Mouse (Mus musculus): ENCODE measurements around the gene Fbxw10. TPM values are rescaled to one million over a fixed set of nuclear protein-coding genes. Genes with fewer than 3 reads are reported as not detected.
A peak's percentile ranks its signal among the peaks of the same experiment; 100 is the strongest.

Gene Fbxw10
- total and polyA plus RNA-seq, 2 experiments from 2014 or later = 0.26 TPM; not detected in 1

DNA sequence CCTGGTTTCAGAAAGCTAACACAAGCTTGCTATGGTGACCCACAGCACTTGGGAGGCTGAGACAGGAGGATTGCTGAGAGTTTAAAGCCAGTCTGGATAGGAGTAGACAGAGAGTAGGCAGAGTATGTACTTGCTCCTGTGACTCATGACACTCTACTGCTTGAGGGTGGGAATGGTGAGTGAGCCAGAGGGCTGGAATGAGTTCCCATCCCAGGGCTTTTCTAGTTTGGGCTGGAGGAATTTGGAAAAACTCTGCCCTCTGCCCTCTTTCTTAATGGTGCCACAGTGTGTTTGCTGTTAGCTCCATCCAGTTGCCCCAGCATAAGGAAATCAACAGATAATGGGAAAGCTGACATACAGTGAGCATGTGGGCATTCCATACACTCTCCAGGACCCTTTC lies 15.0 kb upstream of the Fbxw10 start:
- ATAC-seq (ENCODE audit: insufficient read depth, low read depth) (no peak), DNase-seq (ENCODE audit: low spot score) (no peak)
- no peaks in the 10 kb centered on the region for H3K4me1 ChIP-seq (ENCODE audit: control insufficient read depth, insufficient read depth)
- H3K4me3 ChIP-seq (ENCODE audit: low read depth, low read length) = no peak overlapping the region
- peaks cover 17% of the 10 kb centered on the region for H3K36me3 ChIP-seq (replicated peaks; ENCODE audit: control insufficient read depth, insufficient read depth, low read length)
- H3K4me2 ChIP-seq (ENCODE audit: low read depth, low read length) = no peak overlapping the region
- H3K9ac ChIP-seq (replicated peaks; ENCODE audit: low read depth, low read length) = no peak overlapping the region
- no peaks in the 10 kb centered on the region for H3K9me3 ChIP-seq (replicated peaks; ENCODE audit: control insufficient read depth, low read length)
- no peaks in the 10 kb centered on the region for H3K27me3 ChIP-seq (ENCODE audit: control insufficient read depth, insufficient read depth, low read length)
- TF ChIP-seq CTCF (IDR thresholded peaks at IDR 0.05; ENCODE audit: low read depth) (no peak), EP300 (IDR thresholded peaks at IDR 0.05; ENCODE audit: low read depth) (no peak)
- H3K27ac ChIP-seq (ENCODE audit: low read depth) = no peak overlapping the region

DNA sequence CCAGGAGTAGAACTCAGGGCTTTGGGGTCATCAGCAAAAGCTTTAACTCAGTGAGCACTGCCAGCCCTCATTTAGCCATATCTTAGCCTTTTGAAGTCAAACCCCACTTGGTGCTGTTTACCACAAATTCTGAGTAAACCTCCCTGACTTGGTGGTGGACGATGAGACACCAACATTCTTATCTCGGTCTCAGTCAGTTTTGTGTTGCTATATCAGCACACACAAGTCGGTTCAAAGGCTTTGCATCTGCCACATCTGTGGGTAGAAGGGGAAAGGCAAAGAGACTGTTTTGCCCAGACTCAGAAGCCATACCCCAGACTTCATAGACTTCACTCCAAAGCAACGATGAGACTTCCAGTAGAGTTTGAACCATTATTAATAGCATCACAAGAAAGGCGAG lies 2.3 kb upstream of the Fbxw10 start:
- WGBS = 76% methylated on average over 5 of the region's 5 CpGs
- Histone ChIP-seq H3K4me2 (ENCODE audit: low read depth, low read length) (no peak overlapping the region), H3K27ac (ENCODE audit: low read depth) (no peak overlapping the region), H3K9ac (replicated peaks; ENCODE audit: low read depth, low read length) (no peak overlapping the region), H3K4me1 (ENCODE audit: control insufficient read depth, insufficient read depth) (no peaks in the 10 kb centered on the region), H3K4me3 (ENCODE audit: low read depth, low read length) (no peak overlapping the region), H3K9me3 (replicated peaks; ENCODE audit: control insufficient read depth, low read length) (no peaks in the 10 kb centered on the region), H3K27me3 (ENCODE audit: control insufficient read depth, insufficient read depth, low read length) (no peaks in the 10 kb centered on the region), H3K36me3 (replicated peaks; ENCODE audit: control insufficient read depth, insufficient read depth, low read length) (peaks cover 15% of the 10 kb centered on the region; the same call in 1 of the 2 replicates)
- ATAC-seq (ENCODE audit: insufficient read depth, low read depth) (no peak), DNase-seq (ENCODE audit: low spot score) (no peak)
- no peak for TF ChIP-seq EP300 (IDR thresholded peaks at IDR 0.05; ENCODE audit: low read depth)
- TF ChIP-seq CTCF (IDR thresholded peaks at IDR 0.05; ENCODE audit: low read depth) = no peak

DNA sequence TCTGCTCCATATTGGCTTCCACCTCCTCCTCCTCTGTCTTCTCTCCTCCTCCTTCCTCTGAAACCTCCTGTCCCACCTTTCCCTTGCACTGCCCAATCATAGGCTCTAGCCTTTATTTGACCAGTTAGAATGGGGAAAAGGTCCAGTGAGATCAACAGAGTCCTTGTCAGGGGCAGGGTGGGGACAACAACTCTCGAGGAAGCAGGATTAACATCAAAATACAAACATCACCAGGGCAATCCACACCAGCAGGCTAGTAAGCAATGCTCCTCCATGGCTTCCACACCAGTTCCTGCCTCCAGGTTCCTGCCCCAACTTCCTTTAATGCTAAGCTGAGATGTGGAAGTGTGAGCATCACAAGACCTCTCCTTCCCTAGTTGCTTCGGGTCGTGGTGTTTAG lies 1.1 kb upstream of the Fbxw10 start:
- 57% methylated on average over 3 of the region's 3 CpGs for WGBS
- Histone ChIP-seq H3K4me3 (ENCODE audit: low read depth, low read length) (no peak overlapping the region), H3K9me3 (replicated peaks; ENCODE audit: control insufficient read depth, low read length) (no peaks in the 10 kb centered on the region), H3K4me1 (ENCODE audit: control insufficient read depth, insufficient read depth) (no peaks in the 10 kb centered on the region), H3K36me3 (replicated peaks; ENCODE audit: control insufficient read depth, insufficient read depth, low read length) (peaks cover 10% of the 10 kb centered on the region; the same call in 1 of the 2 replicates), H3K27ac (ENCODE audit: low read depth) (no peak overlapping the region), H3K27me3 (ENCODE audit: control insufficient read depth, insufficient read depth, low read length) (no peaks in the 10 kb centered on the region), H3K9ac (replicated peaks; ENCODE audit: low read depth, low read length) (no peak overlapping the region), H3K4me2 (ENCODE audit: low read depth, low read length) (no peak overlapping the region)
- no peak for ATAC-seq (ENCODE audit: insufficient read depth, low read depth)
- TF ChIP-seq CTCF (IDR thresholded peaks at IDR 0.05; ENCODE audit: low read depth) = no peak
- TF ChIP-seq EP300 (IDR thresholded peaks at IDR 0.05; ENCODE audit: low read depth) = no peak
- no peak for DNase-seq (ENCODE audit: low spot score)

DNA sequence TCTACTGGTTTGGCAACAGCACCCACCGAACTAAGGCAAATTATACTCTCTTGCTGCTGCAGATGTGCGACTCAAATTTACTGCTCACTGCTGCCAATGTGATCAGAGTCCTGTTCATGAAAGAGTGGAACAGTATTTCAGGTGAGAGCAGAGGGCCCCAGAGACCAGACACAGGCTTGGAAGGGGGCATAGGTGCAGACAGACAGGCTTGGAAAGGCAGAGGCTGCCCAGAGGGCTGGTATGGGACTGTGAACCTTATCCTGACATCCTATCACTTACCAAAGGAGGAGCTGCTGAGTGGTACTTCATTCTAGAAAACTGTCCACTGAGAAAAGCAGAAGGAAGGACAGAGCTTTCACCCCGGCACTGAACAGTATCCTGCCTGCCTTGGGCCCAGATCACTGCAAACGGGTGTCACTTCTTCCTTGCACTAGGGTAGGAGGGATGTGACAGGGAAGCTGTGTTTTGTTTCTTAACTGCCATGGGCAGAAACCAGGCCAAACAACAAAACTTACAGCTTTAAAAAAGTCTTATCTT lies 854 bp downstream of the Fbxw10 start:
- Histone ChIP-seq H3K4me2 (ENCODE audit: low read depth, low read length) (no peak overlapping the region), H3K4me3 (ENCODE audit: low read depth, low read length) (peak overlapping the region; percentile 3; the same call in 1 of the 2 replicates), H3K9ac (replicated peaks; ENCODE audit: low read depth, low read length) (no peak overlapping the region; the same call in 1 of the 2 replicates), H3K27ac (ENCODE audit: low read depth) (no peak overlapping the region), H3K27me3 (ENCODE audit: control insufficient read depth, insufficient read depth, low read length) (no peaks in the 10 kb centered on the region), H3K4me1 (ENCODE audit: control insufficient read depth, insufficient read depth) (no peaks in the 10 kb centered on the region), H3K9me3 (replicated peaks; ENCODE audit: control insufficient read depth, low read length) (no peaks in the 10 kb centered on the region), H3K36me3 (replicated peaks; ENCODE audit: control insufficient read depth, insufficient read depth, low read length) (no peaks in the 10 kb centered on the region)
- DNase-seq (ENCODE audit: low spot score) = no peak
- WGBS = 65% methylated on average over 4 of the region's 4 CpGs
- TF ChIP-seq EP300 (IDR thresholded peaks at IDR 0.05; ENCODE audit: low read depth) = no peak
- TF ChIP-seq CTCF (IDR thresholded peaks at IDR 0.05; ENCODE audit: low read depth) = no peak
- ATAC-seq (ENCODE audit: insufficient read depth, low read depth) = no peak

DNA sequence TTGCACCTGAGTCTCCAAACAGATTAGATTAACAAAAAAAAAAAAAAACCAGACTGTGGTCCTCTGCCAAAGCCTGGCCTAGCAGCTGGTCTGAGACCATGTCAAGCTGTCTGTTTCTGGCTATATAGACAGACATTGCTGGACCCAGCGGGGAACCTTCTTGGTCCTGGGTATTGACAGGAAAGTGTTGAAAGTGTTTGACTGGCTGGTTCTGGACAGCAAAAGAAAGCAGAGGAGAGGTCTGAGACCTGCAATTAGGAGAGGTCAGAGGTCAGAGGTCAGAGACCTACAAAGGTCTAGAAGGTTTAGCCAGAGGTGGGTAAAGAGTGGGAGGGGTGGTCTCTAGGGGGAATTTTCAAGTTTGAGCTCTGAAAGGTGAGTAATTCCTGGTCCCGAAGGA lies 1.4 kb downstream of the Fbxw10 start:
- Histone ChIP-seq H3K27ac (ENCODE audit: low read depth) (no peak overlapping the region), H3K27me3 (ENCODE audit: control insufficient read depth, insufficient read depth, low read length) (no peaks in the 10 kb centered on the region), H3K36me3 (replicated peaks; ENCODE audit: control insufficient read depth, insufficient read depth, low read length) (no peaks in the 10 kb centered on the region), H3K9ac (replicated peaks; ENCODE audit: low read depth, low read length) (no peak overlapping the region), H3K4me2 (ENCODE audit: low read depth, low read length) (no peak overlapping the region), H3K4me1 (ENCODE audit: control insufficient read depth, insufficient read depth) (no peaks in the 10 kb centered on the region), H3K9me3 (replicated peaks; ENCODE audit: control insufficient read depth, low read length) (no peaks in the 10 kb centered on the region), H3K4me3 (ENCODE audit: low read depth, low read length) (no peak overlapping the region)
- WGBS = 64% methylated on average over 2 of the region's 2 CpGs
- TF ChIP-seq CTCF (IDR thresholded peaks at IDR 0.05; ENCODE audit: low read depth) = no peak
- TF ChIP-seq EP300 (IDR thresholded peaks at IDR 0.05; ENCODE audit: low read depth) = no peak
- no peak for ATAC-seq (ENCODE audit: insufficient read depth, low read depth)
- no peak for DNase-seq (ENCODE audit: low spot score)

DNA sequence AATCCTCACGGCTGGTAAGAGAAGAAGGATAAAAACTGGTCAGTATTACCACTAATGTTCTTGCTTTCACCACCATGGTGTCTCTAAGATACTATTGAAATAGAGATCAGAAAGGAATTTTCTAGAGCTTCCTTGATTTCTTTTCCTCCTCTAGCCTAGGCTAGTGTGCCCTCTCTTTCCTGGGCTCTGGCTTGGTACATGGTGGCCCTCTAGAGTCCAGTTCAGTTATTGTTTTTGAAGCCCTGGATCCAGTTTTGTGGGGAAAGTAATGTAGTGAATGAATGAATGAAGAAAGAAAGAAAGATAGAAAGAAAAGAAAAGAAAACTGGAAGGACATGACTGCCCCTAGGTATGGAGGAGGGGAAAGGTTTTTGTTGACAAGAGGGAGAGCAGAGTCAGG lies 4.3 kb downstream of the Fbxw10 start:
- no peaks in the 10 kb centered on the region for H3K4me1 ChIP-seq (ENCODE audit: control insufficient read depth, insufficient read depth)
- H3K9ac ChIP-seq (replicated peaks; ENCODE audit: low read depth, low read length) = no peak overlapping the region
- no peaks in the 10 kb centered on the region for H3K36me3 ChIP-seq (replicated peaks; ENCODE audit: control insufficient read depth, insufficient read depth, low read length)
- ATAC-seq (ENCODE audit: insufficient read depth, low read depth) (no peak), DNase-seq (ENCODE audit: low spot score) (peak; percentile 40)
- WGBS = 64% methylated on average over 1 of the region's 1 CpGs
- no peak overlapping the region for H3K4me3 ChIP-seq (ENCODE audit: low read depth, low read length)
- H3K9me3 ChIP-seq (replicated peaks; ENCODE audit: control insufficient read depth, low read length) = no peaks in the 10 kb centered on the region
- TF ChIP-seq EP300 (IDR thresholded peaks at IDR 0.05; ENCODE audit: low read depth) = no peak
- peak; percentile 65 for TF ChIP-seq CTCF (IDR thresholded peaks at IDR 0.05; ENCODE audit: low read depth)
- H3K4me2 ChIP-seq (ENCODE audit: low read depth, low read length) = no peak overlapping the region
- no peaks in the 10 kb centered on the region for H3K27me3 ChIP-seq (ENCODE audit: control insufficient read depth, insufficient read depth, low read length)
- no peak overlapping the region for H3K27ac ChIP-seq (ENCODE audit: low read depth)

Measured in heart, postnatal 0 days (tissue).